Mouse (Mus musculus): ENCODE data around the gene Gm20741. TPM values are rescaled to one million over a fixed set of nuclear protein-coding genes. Genes with fewer than 3 reads are reported as not detected.

The Gm20741 gene
- not detected for total RNA-seq (2021)

DNA sequence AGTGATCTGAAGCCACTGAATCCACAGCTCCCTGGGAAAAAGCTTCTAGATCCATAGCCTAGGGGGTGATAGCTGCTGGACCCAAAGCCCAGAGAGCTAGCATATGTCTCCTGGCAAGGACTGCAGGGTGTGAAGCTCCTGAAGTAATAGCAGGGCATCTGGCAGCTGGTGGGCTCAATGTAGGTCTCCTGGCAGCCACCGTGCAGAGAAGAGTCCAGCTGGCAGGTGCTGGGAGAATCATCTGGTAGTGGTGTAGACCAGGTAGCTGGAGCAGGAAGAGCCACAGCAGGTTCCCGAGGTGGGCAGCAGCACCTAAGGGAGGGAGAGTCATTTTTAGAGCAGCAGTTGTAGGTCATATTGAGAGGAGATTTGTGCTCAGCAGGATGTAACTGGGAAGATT, at the start of gene Gm20741:
Gm20741 (minus strand) TSS at position 394 of the 400 bp plus-strand sequence.
- intact Hi-C loops (cut with DNase I), result no loop called here
- DNase-seq, result no peak

DNA sequence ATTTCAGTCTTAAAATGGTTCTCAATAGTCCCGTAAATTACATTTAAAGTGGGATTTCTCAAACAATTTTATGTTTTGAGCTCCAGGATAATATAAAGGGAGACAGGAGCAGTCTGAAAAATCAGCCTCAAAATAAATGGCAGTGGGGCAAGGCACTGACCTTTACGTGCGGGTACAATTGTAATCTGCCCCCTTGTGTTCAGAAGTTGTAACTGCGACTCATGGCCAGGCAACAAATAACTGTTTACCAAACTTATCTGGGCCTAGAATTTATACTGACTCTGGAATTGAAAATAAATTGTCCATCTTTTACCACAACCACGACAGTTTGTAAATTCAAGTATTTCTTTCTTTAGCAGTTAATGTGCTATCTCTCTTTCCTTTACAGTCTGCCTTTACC, 39.4 kb upstream of the Gm20741 start:
- peak; percentile 7 to 14 for DNase-seq
- intact Hi-C loops (cut with DNase I), result no loop called here

DNA sequence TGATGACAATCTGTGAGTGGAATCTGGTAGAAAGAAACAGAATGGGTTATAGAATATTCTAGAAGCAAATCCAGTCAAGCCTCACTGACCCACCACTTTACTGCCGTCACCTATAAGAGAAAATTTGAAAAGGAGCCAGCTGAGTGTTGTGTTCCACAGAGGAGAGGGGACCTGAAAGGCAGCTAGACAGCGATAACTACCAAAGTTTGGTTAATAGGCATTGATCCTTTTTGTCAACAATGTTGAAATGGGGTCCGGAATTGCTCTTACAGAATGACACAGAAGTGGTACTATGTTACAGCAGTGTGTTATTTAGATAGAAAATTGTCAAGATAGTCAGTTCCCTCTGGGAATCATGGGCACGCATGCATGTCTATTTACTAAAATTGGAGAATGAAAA, 36.5 kb upstream of the Gm20741 start:
- intact Hi-C loops (cut with DNase I), result no loop called here
- DNase-seq, result no peak

DNA sequence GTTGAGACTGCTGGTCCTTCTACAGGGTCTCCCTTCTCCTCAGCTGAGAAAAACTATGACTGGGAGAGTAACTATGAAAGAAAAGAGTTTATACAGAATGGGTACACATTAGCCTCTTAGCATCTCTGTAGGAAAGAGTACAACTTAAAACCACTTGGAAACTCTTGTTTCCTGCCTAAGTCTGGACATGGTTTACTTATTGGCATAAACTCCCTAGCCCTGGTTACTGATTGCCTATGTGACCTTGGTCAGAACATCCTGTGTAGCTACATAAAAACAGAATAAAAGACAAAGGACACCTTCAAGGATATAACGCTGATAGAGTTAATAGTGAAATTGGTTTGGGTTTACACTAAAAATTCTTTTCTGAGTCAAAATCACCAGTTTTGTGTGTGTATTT, 35.3 kb upstream of the Gm20741 start:
- intact Hi-C loops (cut with DNase I), result no loop called here
- DNase-seq, result no peak

DNA sequence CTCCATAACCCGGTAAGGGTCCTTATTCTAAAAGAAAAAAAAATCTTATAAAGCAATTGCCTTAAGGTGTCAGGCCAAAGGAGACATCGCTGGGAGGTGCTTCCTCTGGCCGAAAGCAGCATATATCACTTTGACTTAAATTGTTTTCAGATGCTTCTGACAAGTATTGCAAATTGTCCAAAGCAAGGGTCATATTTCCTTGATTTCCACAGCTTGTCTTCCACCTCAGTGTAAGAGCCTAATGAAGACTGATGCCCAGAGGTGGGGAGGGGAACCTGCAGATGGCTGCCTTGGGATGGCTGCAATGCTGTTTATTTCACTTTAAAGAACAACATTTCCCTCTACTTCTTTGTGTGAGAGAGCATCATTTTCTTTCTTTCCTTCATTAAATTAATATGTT, 15.0 kb upstream of the Gm20741 start:
- no peak for DNase-seq
- intact Hi-C loops (cut with DNase I), result loop anchor here (10.0 kb wide), 1 partner anchor 432 kb away; no protein-coding TSS in a partner anchor

DNA sequence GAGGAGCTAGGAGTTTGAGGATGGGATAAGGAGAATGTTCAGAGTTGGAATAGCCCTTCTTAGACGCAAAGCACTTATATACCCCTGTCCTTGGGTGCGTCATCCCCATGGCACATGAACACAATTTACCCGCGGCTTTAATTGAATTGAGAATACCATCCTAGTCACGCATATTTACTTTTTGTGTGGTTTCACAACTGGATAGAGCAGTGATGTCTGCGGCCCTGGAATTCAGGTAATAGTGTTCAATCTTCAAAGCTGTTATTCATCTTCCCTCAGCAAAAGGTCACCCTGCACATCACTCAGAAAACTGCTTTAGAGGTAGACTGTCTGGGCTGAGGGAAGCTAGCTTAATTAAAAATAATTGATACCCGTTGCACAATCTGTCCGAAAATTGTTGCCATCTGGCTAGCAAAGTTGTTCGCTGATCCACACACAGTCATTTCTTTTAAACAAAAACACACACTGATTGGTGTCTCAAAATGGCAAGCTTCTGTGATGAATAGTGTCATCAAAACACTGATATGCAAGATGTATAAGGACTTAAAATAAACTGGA, 14.2 kb upstream of the Gm20741 start, which contains the start of gene Krtap14:
Krtap14 (minus strand) TSS at position 51 of the 558 bp plus-strand sequence.
- DNase-seq, result no peak
- intact Hi-C loops (cut with DNase I), result loop anchor here (10.0 kb wide), 1 partner anchor 431 kb away; no protein-coding TSS in a partner anchor

DNA sequence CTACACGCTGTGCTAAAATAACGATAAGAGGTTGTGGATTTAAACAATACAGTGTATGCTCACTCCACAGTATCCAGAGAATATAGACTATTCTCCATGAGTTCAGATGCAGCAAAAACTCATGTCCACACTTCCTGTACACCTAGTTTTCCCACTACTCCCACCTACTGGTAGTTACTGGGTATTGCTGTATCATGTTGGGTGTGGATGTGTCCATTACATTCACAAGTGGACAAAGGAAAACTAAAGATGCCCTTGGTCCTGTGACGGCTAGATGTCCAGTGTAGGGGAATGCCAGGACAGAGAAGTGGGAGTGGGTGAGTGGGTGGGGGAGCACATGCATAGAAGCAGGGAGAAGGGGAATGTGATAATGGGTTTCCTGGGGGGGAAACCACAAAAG, 11.7 kb upstream of the Gm20741 start:
- peak; percentile 3 to 8 for DNase-seq
- intact Hi-C loops (cut with DNase I), result loop anchor here (10.0 kb wide), 1 partner anchor 429 kb away; no protein-coding TSS in a partner anchor

DNA sequence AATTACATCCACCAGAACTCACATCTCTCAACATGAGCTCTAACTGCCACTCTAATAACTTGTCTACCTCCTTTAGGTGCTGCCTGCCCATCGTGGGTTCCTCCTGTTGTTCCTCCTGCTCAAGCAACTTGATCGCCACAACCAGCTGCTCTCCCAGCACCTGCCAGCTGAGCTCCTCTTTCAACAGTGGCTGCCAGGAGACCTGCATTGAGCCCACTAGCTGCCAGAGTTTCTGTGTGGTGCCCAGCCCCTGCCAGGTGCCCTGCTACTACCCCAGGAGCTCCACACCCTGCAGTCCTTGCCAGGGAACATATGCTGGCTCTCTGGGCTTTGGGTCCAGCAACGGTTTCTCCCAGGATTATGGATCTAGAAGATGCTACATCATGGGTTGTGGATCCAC, 8.0 kb upstream of the Gm20741 start, which contains the start of gene Krtap15:
Krtap15 (plus strand) TSS at position 150 of the 400 bp plus-strand sequence.
- no peak for DNase-seq
- intact Hi-C loops (cut with DNase I), result loop anchor here (10.0 kb wide), 1 partner anchor 425 kb away; no protein-coding TSS in a partner anchor

DNA sequence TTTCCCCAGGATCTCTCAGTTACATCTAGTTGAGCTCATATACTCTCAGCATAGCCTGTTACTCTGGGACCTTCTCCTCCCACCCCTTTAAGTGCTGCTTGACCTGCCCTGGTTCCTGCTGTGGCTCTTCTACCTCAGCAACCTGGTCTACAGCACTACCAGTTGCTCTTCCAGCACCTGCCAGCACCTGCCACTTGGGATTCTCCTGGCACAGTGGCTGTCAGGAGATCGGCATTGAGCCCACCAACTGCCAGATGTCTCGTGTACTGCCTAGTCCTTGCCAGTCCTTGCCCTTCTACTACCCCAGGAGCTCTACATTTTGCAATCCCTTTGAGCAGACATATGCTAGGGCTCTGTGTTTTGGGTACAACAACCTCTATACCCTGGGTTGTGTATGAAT, 25.2 kb downstream of the Gm20741 start:
- DNase-seq, result no peak
- intact Hi-C loops (cut with DNase I), result no loop called here

DNA sequence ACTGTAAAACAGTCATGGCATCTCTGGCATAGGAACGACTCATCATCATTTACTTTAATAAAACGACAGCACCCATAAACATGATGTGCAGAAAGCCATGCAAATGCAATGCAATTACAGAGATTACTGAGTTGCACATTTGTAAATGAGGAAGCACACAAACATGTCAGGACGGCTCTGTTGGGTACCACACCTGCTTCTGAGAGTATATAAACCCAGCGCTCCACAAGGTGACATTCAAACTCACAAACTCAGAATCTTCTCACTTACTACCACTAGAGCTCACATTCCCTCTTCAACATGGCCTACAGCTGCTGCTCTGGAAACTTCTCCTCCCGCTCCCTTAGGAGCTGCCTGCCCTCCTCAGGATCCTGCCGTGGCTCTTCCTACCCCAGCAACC, 34.4 kb downstream of the Gm20741 start, which contains the start of gene Gm5965:
Gm5965 (plus strand) TSS at position 301 of the 400 bp plus-strand sequence.
- intact Hi-C loops (cut with DNase I), result no loop called here
- DNase-seq, result no peak

DNA sequence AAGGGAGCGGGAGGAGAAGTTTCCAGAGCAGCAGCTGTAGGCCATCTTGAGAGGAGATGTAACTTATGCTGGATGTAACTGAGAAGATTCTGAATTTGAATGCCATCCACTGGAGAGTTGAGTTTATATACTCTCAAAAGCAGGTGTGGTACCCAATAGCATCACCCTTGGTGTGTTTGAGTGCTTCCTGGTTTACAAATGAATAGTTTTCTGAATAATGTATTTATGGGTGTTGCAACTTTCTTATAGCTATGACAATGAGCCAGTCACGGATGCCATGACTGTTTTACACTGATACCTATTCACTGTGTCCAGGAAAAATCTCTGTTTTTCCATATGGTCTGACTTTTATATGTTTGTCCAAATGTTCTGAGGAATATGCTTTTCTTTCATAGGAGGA, 37.9 kb downstream of the Gm20741 start, which contains the start of gene 2310057N15Rik:
2310057N15Rik (minus strand) TSS at position 101 of the 400 bp plus-strand sequence.
- intact Hi-C loops (cut with DNase I), result no loop called here
- no peak for DNase-seq

Other genes starting within 250 kb of the Gm20741 start
- gene Cldn8, start 249.0 kb downstream of the Gm20741 start, total RNA-seq (2021), result not detected
- not detected for gene Krtap24-1, start 199.9 kb downstream of the Gm20741 start, total RNA-seq (2021)
- not detected for gene 2310079G19Rik, start 184.6 kb downstream of the Gm20741 start, total RNA-seq (2021)
- not detected for gene Krtap26-1, start 164.4 kb downstream of the Gm20741 start, total RNA-seq (2021)
- gene Krtap27-1, start 140.5 kb downstream of the Gm20741 start, total RNA-seq (2021), result not detected
- not detected for gene 2310061N02Rik, start 104.3 kb downstream of the Gm20741 start, total RNA-seq (2021)
- gene Krtap13-1, start 83.4 kb downstream of the Gm20741 start, total RNA-seq (2021), result not detected
- not detected for gene Krtap13, start 60.6 kb downstream of the Gm20741 start, total RNA-seq (2021)
- gene 2310034C09Rik, start 53.4 kb downstream of the Gm20741 start, total RNA-seq (2021), result not detected
- gene 2310057N15Rik, start 38.0 kb downstream of the Gm20741 start, total RNA-seq (2021), result not detected
- gene Gm5965, start 34.3 kb downstream of the Gm20741 start, total RNA-seq (2021), result not detected
- not detected for gene Krtap15, start 8.0 kb upstream of the Gm20741 start, total RNA-seq (2021)
- gene Krtap14, start 13.9 kb upstream of the Gm20741 start, total RNA-seq (2021), result not detected
- not detected for gene Krtap19-1, start 57.2 kb upstream of the Gm20741 start, total RNA-seq (2021)
- gene Krtap19-2, start 62.0 kb upstream of the Gm20741 start, total RNA-seq (2021), result not detected
- not detected for gene Krtap19-3, start 65.8 kb upstream of the Gm20741 start, total RNA-seq (2021)
- not detected for gene Krtap19-4, start 72.9 kb upstream of the Gm20741 start, total RNA-seq (2021)
- gene Krtap19-5, start 84.2 kb upstream of the Gm20741 start, total RNA-seq (2021), result not detected
- not detected for gene Krtap19-9b, start 120.0 kb upstream of the Gm20741 start, total RNA-seq (2021)
- not detected for gene Krtap16-3, start 150.7 kb upstream of the Gm20741 start, total RNA-seq (2021)
- not detected for gene Krtap22-2, start 198.5 kb upstream of the Gm20741 start, total RNA-seq (2021)
- not detected for gene Gm10229, start 203.1 kb upstream of the Gm20741 start, total RNA-seq (2021)
- gene Krtap6-1, start 219.5 kb upstream of the Gm20741 start, total RNA-seq (2021), result not detected
- not detected for gene Gm10228, start 229.3 kb upstream of the Gm20741 start, total RNA-seq (2021)
- gene Krtap6-5, start 235.7 kb upstream of the Gm20741 start, total RNA-seq (2021), result not detected